Mouse (Mus musculus) small intestine, adult 2 months (tissue): Measurements from ENCODE around the gene Prss34.

ENCODE experiments used
- CTCF ChIP-seq: fragments of 200-500 bp; IDR thresholded peaks from 2 replicates; pipeline ENCODE4 v1.5.1; 2012; ENCODE audit warnings: low read depth, mild to moderate bottlenecking, control low read depth, inconsistent platforms, low read length, moderate library complexity, mixed read lengths; ENCODE audit not compliant: insufficient replicate concordance, insufficient read length; ENCODE audit errors: extremely low read depth
- POLR2A ChIP-seq: fragments of 200-500 bp; IDR thresholded peaks from 2 replicates; pipeline ENCODE4 v1.6.1; 2012; ENCODE audit warnings: low read depth, mild to moderate bottlenecking, control low read depth, inconsistent platforms, low read length, moderate library complexity

DNA sequence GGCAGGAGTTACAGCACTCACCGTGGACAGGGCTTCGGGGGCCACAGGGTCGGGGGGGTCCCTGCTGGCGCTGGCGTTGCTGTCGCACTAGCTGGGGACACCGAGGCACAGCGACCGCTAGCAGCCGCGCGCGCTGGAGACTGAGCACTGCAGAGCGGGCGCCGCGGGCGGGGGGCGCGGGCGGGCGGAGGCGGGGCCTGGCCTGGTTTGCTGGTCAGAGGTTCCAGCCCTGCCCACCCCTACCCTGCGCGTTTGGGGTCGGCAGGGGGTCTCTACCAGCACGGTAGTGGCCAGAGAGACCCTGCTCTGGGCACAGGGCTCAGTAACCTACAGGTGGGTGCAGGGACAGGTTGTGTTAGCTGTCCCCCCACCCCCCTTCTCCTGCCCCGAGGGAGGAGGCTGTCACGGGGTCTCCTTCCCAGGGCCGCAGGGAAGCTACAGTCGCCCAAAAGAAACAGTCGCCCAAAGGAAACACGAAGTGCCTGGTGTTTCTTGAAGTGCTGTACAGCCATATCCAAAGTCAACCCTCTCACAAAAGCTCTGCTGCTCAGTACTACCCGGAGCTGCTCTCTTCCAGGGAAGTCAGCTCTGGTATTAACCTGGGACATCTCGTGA lies 41.9 kb upstream of the Prss34 start, which contains the start of gene Baiap3:
- TF ChIP-seq CTCF (no peak), POLR2A (no peak)
